Mouse (Mus musculus) heart, embryonic 13.5 days (tissue): Measurements from ENCODE around the gene Prm1. TPM values are rescaled to one million over a fixed set of nuclear protein-coding genes. Genes with fewer than 3 reads are reported as not detected.
A peak's percentile ranks its signal among the peaks of the same experiment; 100 is the strongest.

Experiments used
- ATAC-seq: fragments of 200-750 bp; cut with Nextera tagmentation; 2 replicates; pipeline ENCODE4 v1.8.0; 2017; ENCODE audit warnings: moderate TSS enrichment; ENCODE audit not compliant: insufficient number of reproducible peaks, low FRiP score, low TSS enrichment; ENCODE audit errors: extremely low read depth
- H3K27ac ChIP-seq: fragments of 300-500 bp; sonication (generic); replicated peaks from 2 replicates; pipeline ENCODE4 v1.5.1; 2015; ENCODE audit warnings: moderate library complexity, mild to moderate bottlenecking, inconsistent platforms
- H3K27me3 ChIP-seq: fragments of 300-500 bp; sonication (generic); replicated peaks from 2 replicates; pipeline ENCODE4 v1.6.1; 2015; ENCODE audit warnings: mild to moderate bottlenecking, inconsistent platforms
- H3K36me3 ChIP-seq: fragments of 300-500 bp; sonication (generic); 2 replicates; pipeline ENCODE4 v1.6.1; 2015; ENCODE audit warnings: mild to moderate bottlenecking, inconsistent platforms
- H3K4me1 ChIP-seq: fragments of 300-500 bp; sonication (generic); 2 replicates; pipeline ENCODE4 v1.6.1; 2015; ENCODE audit warnings: inconsistent platforms
- H3K4me2 ChIP-seq: fragments of 300-500 bp; sonication (generic); 2 replicates; pipeline ENCODE4 v1.6.1; 2015; ENCODE audit warnings: inconsistent platforms, mild to moderate bottlenecking, moderate library complexity
- H3K4me3 ChIP-seq: fragments of 300-500 bp; sonication (generic); 2 replicates; pipeline ENCODE4 v1.5.1; 2015; ENCODE audit warnings: moderate library complexity, mild to moderate bottlenecking, inconsistent platforms
- H3K9ac ChIP-seq: fragments of 300-500 bp; sonication (generic); 2 replicates; pipeline ENCODE4 v1.6.1; 2015; ENCODE audit warnings: inconsistent platforms, mild to moderate bottlenecking, moderate library complexity
- H3K9me3 ChIP-seq: fragments of 300-500 bp; sonication (generic); 2 replicates; pipeline ENCODE4 v1.6.1; 2016; ENCODE audit warnings: inconsistent platforms
- WGBS: fragments of 180-500 bp; shearing (Covaris S2); methylation state at CpG from one replicate; pipeline ENCODE4 v1.1.7; 2015; ENCODE audit warnings: mixed read lengths; 5-methylcytosine and 5-hydroxymethylcytosine counted together
- polyA plus RNA-seq: library from polyadenylated mRNA; unstranded; fragments of >200 nt; fragmentation: Nextera tagmentation; extraction: Ambion mirVana; gene quantifications from 2 replicates; pipeline ENCODE4 v1.2.1, GENCODE M21; 2015

The Prm1 gene
- polyA plus RNA-seq, 1 experiment from 2014 or later: 0.36 TPM

GRCm38 (mm10) chr16:10764323-10764722, 41.3 kb downstream of the Prm1 start:
- H3K27me3 ChIP-seq: peaks cover 5% of the 10 kb centered on the region
- H3K36me3 ChIP-seq: no peaks in the 10 kb centered on the region
- H3K4me2 ChIP-seq: no peak overlapping the region
- WGBS: 57% methylated on average over 2 of the region's 2 CpGs
- H3K4me1 ChIP-seq: peaks cover 8% of the 10 kb centered on the region
- no peak overlapping the region for H3K4me3 ChIP-seq
- no peak overlapping the region for H3K9ac ChIP-seq
- no peak overlapping the region for H3K27ac ChIP-seq
- no peak for ATAC-seq
- H3K9me3 ChIP-seq: no peaks in the 10 kb centered on the region

- no peaks in the 10 kb centered on the region for H3K36me3 ChIP-seq
- 49% methylated on average over 6 of the region's 6 CpGs for WGBS
- H3K4me1 ChIP-seq: peaks cover 6% of the 10 kb centered on the region
- no peak overlapping the region for H3K27ac ChIP-seq
- H3K9ac ChIP-seq: no peak overlapping the region
- H3K4me3 ChIP-seq: no peak overlapping the region
- no peaks in the 10 kb centered on the region for H3K9me3 ChIP-seq
- no peak for ATAC-seq
- peaks cover 11% of the 10 kb centered on the region for H3K27me3 ChIP-seq
- H3K4me2 ChIP-seq: no peak overlapping the region
Observed at GRCm38 (mm10) chr16:10763540-10764264, 41.9 kb downstream of the Prm1 start.

- H3K4me1 ChIP-seq: peaks cover 6% of the 10 kb centered on the region
- H3K4me2 ChIP-seq: no peak overlapping the region
- H3K27me3 ChIP-seq: peaks cover 14% of the 10 kb centered on the region; the same call in 1 of the 2 replicates
- 67% methylated on average over 5 of the region's 5 CpGs for WGBS
- no peak overlapping the region for H3K27ac ChIP-seq
- no peak for ATAC-seq
- H3K9ac ChIP-seq: no peak overlapping the region
- H3K4me3 ChIP-seq: no peak overlapping the region
- H3K36me3 ChIP-seq: no peaks in the 10 kb centered on the region
- H3K9me3 ChIP-seq: no peaks in the 10 kb centered on the region
Observed at GRCm38 (mm10) chr16:10762569-10763180, 43.0 kb downstream of the Prm1 start.

- H3K4me1 ChIP-seq: peaks cover 6% of the 10 kb centered on the region
- no peak overlapping the region for H3K4me3 ChIP-seq
- H3K4me2 ChIP-seq: no peak overlapping the region
- no peak overlapping the region for H3K9ac ChIP-seq
- H3K9me3 ChIP-seq: no peaks in the 10 kb centered on the region
- no peak for ATAC-seq
- peaks cover 14% of the 10 kb centered on the region; the same call in 1 of the 2 replicates for H3K27me3 ChIP-seq
- no peak overlapping the region for H3K27ac ChIP-seq
- 57% methylated on average over 8 of the region's 8 CpGs for WGBS
- no peaks in the 10 kb centered on the region for H3K36me3 ChIP-seq
Observed at GRCm38 (mm10) chr16:10761182-10761581, 44.5 kb downstream of the Prm1 start.

GRCm38 (mm10) chr16:10756168-10756567, 49.5 kb downstream of the Prm1 start:
- H3K4me3 ChIP-seq: no peak overlapping the region
- ATAC-seq: no peak
- H3K9ac ChIP-seq: no peak overlapping the region
- H3K36me3 ChIP-seq: no peaks in the 10 kb centered on the region
- H3K27me3 ChIP-seq: peaks cover 19% of the 10 kb centered on the region; the same call in 1 of the 2 replicates
- WGBS: 71% methylated on average over 6 of the region's 6 CpGs
- H3K4me2 ChIP-seq: no peak overlapping the region
- H3K9me3 ChIP-seq: no peaks in the 10 kb centered on the region
- H3K4me1 ChIP-seq: peaks cover 3% of the 10 kb centered on the region
- no peak overlapping the region for H3K27ac ChIP-seq

- 71% methylated on average over 3 of the region's 3 CpGs for WGBS
- no peaks in the 10 kb centered on the region for H3K9me3 ChIP-seq
- no peaks in the 10 kb centered on the region for H3K36me3 ChIP-seq
- ATAC-seq: no peak; the same call in 1 of the 2 replicates
- peaks cover 8% of the 10 kb centered on the region for H3K4me1 ChIP-seq
- no peak overlapping the region for H3K4me2 ChIP-seq
- peaks cover 19% of the 10 kb centered on the region; the same call in 1 of the 2 replicates for H3K27me3 ChIP-seq
- no peak overlapping the region for H3K27ac ChIP-seq
- H3K4me3 ChIP-seq: no peak overlapping the region
- no peak overlapping the region for H3K9ac ChIP-seq
Observed at GRCm38 (mm10) chr16:10754521-10755296, 50.9 kb downstream of the Prm1 start.

GRCm38 (mm10) chr16:10749824-10750223, 55.8 kb downstream of the Prm1 start:
- Histone ChIP-seq H3K4me3 (no peak overlapping the region), H3K4me2 (no peak overlapping the region), H3K4me1 (peaks cover 20% of the 10 kb centered on the region), H3K9ac (no peak overlapping the region), H3K27ac (0 out of 2 replicates have a peak overlapping the region, but pooled peaks have one; percentile 2), H3K9me3 (no peaks in the 10 kb centered on the region), H3K27me3 (peaks cover 9% of the 10 kb centered on the region; the same call in 1 of the 2 replicates), H3K36me3 (no peaks in the 10 kb centered on the region)
- WGBS: 23% methylated on average over 7 of the region's 7 CpGs
- 0 out of 2 replicates have a peak, but pooled peaks have one; percentile 27 for ATAC-seq

GRCm38 (mm10) chr16:10749226-10749625, 56.4 kb downstream of the Prm1 start:
- peaks cover 8% of the 10 kb centered on the region; the same call in 1 of the 2 replicates for H3K27me3 ChIP-seq
- H3K4me3 ChIP-seq: no peak overlapping the region
- H3K27ac ChIP-seq: 0 out of 2 replicates have a peak overlapping the region, but pooled peaks have one; percentile 2
- no peak overlapping the region for H3K9ac ChIP-seq
- WGBS: 26% methylated on average over 7 of the region's 7 CpGs
- no peak overlapping the region for H3K4me2 ChIP-seq
- ATAC-seq: no peak
- peaks cover 20% of the 10 kb centered on the region for H3K4me1 ChIP-seq
- no peaks in the 10 kb centered on the region for H3K36me3 ChIP-seq
- H3K9me3 ChIP-seq: no peaks in the 10 kb centered on the region

Other genes with a start within 250 kb of the Prm1 start
- 4.8 and 5.7 TPM in 2 replicates for gene Socs1, start 20.3 kb downstream of the Prm1 start, polyA plus RNA-seq
- gene Tnp2, start 17.2 kb downstream of the Prm1 start, polyA plus RNA-seq: not detected in 2 replicates
- gene Prm3, start 14.9 kb downstream of the Prm1 start, polyA plus RNA-seq: not detected in 2 replicates
- not detected in 2 replicates for gene Prm2, start 9.7 kb downstream of the Prm1 start, polyA plus RNA-seq
- not detected in 2 replicates for gene Gm11172, start 7.1 kb upstream of the Prm1 start, polyA plus RNA-seq
- gene Rmi2, start 29.2 kb upstream of the Prm1 start, polyA plus RNA-seq: 2.8 and 3.9 TPM in 2 replicates